15 mouse cellular contexts compared by ENCODE assay signal in genomic region chr9:15495921-15496577, GRCm38 (mm10). TPM values are rescaled to one million over a fixed set of nuclear protein-coding genes. Genes with fewer than 3 reads are reported as not detected.
DNase-seq lines count a peak whose midpoint lies in the region; ATAC-seq and TF ChIP-seq lines count a peak whose summit lies in the region.
"Had no signal": no experiment of that assay in that cellular context is flagged by ENCODE, and none has a peak within 500 bp of the region (broad histone marks: within the 10 kb centered on the region; RNA-seq: fewer than 3 reads in every experiment).

No protein-coding gene starts in this region.

- ATAC-seq in intestine, embryonic 15.5 days = no peak
- no peak for ATAC-seq in intestine, embryonic 16.5 days
- ATAC-seq in stomach, embryonic 15.5 days (ENCODE audit: insufficient read depth, low FRiP score, low read depth) = no peak
- ATAC-seq in stomach, postnatal 0 days (ENCODE audit: low FRiP score, low TSS enrichment) = no peak
- no peak for ATAC-seq in forebrain, embryonic 13.5 days
- ATAC-seq: intestine, postnatal 0 days; lung, postnatal 0 days had no signal

- H3K9me3 ChIP-seq in intestine, embryonic 15.5 days = no peaks in the 10 kb centered on the region
- H3K9me3 ChIP-seq in intestine, embryonic 16.5 days (ENCODE audit: control insufficient read depth, low read length) = no peaks in the 10 kb centered on the region
- H3K9me3 ChIP-seq in stomach, embryonic 15.5 days = no peaks in the 10 kb centered on the region
- H3K9me3 ChIP-seq in stomach, postnatal 0 days (ENCODE audit: control insufficient read depth, low read length) = no peaks in the 10 kb centered on the region
- H3K9me3 ChIP-seq in forebrain, embryonic 13.5 days (replicated peaks) = no peaks in the 10 kb centered on the region
- H3K9me3 ChIP-seq: neural tube, embryonic 13.5 days had no signal

- 52% methylated on average over 8 of the region's 8 CpGs for WGBS in intestine, embryonic 15.5 days
- WGBS in intestine, embryonic 16.5 days = 51% methylated on average over 8 of the region's 8 CpGs
- 44% methylated on average over 8 of the region's 8 CpGs for WGBS in stomach, embryonic 15.5 days
- WGBS in stomach, postnatal 0 days = 52% methylated on average over 8 of the region's 8 CpGs
- WGBS in forebrain, embryonic 13.5 days = 24% methylated on average over 8 of the region's 8 CpGs

- H3K4me3 ChIP-seq in intestine, embryonic 15.5 days (replicated peaks) = no peak overlapping the region
- no peak overlapping the region for H3K4me3 ChIP-seq in intestine, embryonic 16.5 days (ENCODE audit: low read length)
- H3K4me3 ChIP-seq in stomach, embryonic 15.5 days (replicated peaks) = no peak overlapping the region
- no peak overlapping the region for H3K4me3 ChIP-seq in stomach, postnatal 0 days (ENCODE audit: low read depth, low read length)
- no peak overlapping the region for H3K4me3 ChIP-seq in forebrain, embryonic 13.5 days
- H3K4me3 ChIP-seq: neural tube, embryonic 13.5 days had no signal

- TF ChIP-seq EP300 in stomach, postnatal 0 days (optimal IDR thresholded peaks at IDR 0.05) = no peak

- H3K4me1 ChIP-seq in intestine, embryonic 15.5 days (replicated peaks) = peaks cover 26% of the 10 kb centered on the region
- peaks cover 17% of the 10 kb centered on the region for H3K4me1 ChIP-seq in intestine, embryonic 16.5 days (ENCODE audit: control insufficient read depth, insufficient read depth, low read length)
- H3K4me1 ChIP-seq in stomach, embryonic 15.5 days = peaks cover 18% of the 10 kb centered on the region
- 0 out of 2 replicates have a peak, but pooled peaks cover 3% of the 10 kb centered on the region for H3K4me1 ChIP-seq in stomach, postnatal 0 days (replicated peaks; ENCODE audit: control insufficient read depth, insufficient read depth)
- H3K4me1 ChIP-seq in forebrain, embryonic 13.5 days = peaks cover 26% of the 10 kb centered on the region

- H3K27me3 ChIP-seq in intestine, embryonic 15.5 days (replicated peaks) = no peaks in the 10 kb centered on the region; the same call in 1 of the 2 replicates
- no peaks in the 10 kb centered on the region for H3K27me3 ChIP-seq in intestine, embryonic 16.5 days (replicated peaks; ENCODE audit: control insufficient read depth, insufficient read depth, low read length)
- H3K27me3 ChIP-seq in stomach, embryonic 15.5 days (replicated peaks) = no peaks in the 10 kb centered on the region
- H3K27me3 ChIP-seq in stomach, postnatal 0 days (ENCODE audit: control insufficient read depth, insufficient read depth, low read length) = no peaks in the 10 kb centered on the region
- H3K27me3 ChIP-seq in forebrain, embryonic 13.5 days = no peaks in the 10 kb centered on the region

- TF ChIP-seq CTCF in stomach, postnatal 0 days (IDR thresholded peaks at IDR 0.05; ENCODE audit: low read depth) = no peak

- no peak overlapping the region for H3K4me2 ChIP-seq in intestine, embryonic 15.5 days (replicated peaks)
- no peak overlapping the region for H3K4me2 ChIP-seq in intestine, embryonic 16.5 days (ENCODE audit: low read depth, low read length)
- H3K4me2 ChIP-seq in stomach, embryonic 15.5 days = no peak overlapping the region
- no peak overlapping the region for H3K4me2 ChIP-seq in stomach, postnatal 0 days (replicated peaks; ENCODE audit: low read depth)
- H3K4me2 ChIP-seq in forebrain, embryonic 13.5 days = no peak overlapping the region
- H3K4me2 ChIP-seq: neural tube, embryonic 13.5 days had no signal

- 0 out of 2 replicates have a peak overlapping the region, but pooled peaks have one; percentile 24 for H3K9ac ChIP-seq in intestine, embryonic 15.5 days
- H3K9ac ChIP-seq in intestine, embryonic 16.5 days (ENCODE audit: low read depth, low read length) = no peak overlapping the region
- H3K9ac ChIP-seq in stomach, embryonic 15.5 days = no peak overlapping the region
- H3K9ac ChIP-seq in stomach, postnatal 0 days (ENCODE audit: low read length) = no peak overlapping the region
- peak overlapping the region; percentile 38; the same call in 1 of the 2 replicates for H3K9ac ChIP-seq in forebrain, embryonic 13.5 days
- H3K9ac ChIP-seq: neural tube, embryonic 13.5 days had no signal

- no peak for DNase-seq in stomach, postnatal 0 days (ENCODE audit: low spot score)
- no peak for DNase-seq in spleen, postnatal 10 days (ENCODE audit: low spot score in 2 of 2)
- no peak for DNase-seq in cerebellum, postnatal 14 days
- DNase-seq: adrenal gland, adult 2 months; cerebellum, adult 11-12 months; gastrocnemius, postnatal 36 days; layer of hippocampus, postnatal 36 days; right cerebral cortex, postnatal 4 days had no signal

- 0 out of 2 replicates have a peak overlapping the region, but pooled peaks have one; percentile 42 for H3K27ac ChIP-seq in intestine, embryonic 15.5 days
- no peak overlapping the region for H3K27ac ChIP-seq in intestine, embryonic 16.5 days (ENCODE audit: low read length)
- peak overlapping the region; percentile 57 for H3K27ac ChIP-seq in stomach, embryonic 15.5 days
- H3K27ac ChIP-seq in stomach, postnatal 0 days (replicated peaks) = no peak overlapping the region
- H3K27ac ChIP-seq in forebrain, embryonic 13.5 days = no peak overlapping the region
- H3K27ac ChIP-seq: neural tube, embryonic 13.5 days had no signal

- no peaks in the 10 kb centered on the region for H3K36me3 ChIP-seq in intestine, embryonic 15.5 days
- H3K36me3 ChIP-seq in intestine, embryonic 16.5 days (ENCODE audit: control insufficient read depth, insufficient read depth, low read length) = no peaks in the 10 kb centered on the region
- no peaks in the 10 kb centered on the region for H3K36me3 ChIP-seq in stomach, embryonic 15.5 days
- H3K36me3 ChIP-seq in stomach, postnatal 0 days (ENCODE audit: control insufficient read depth, insufficient read depth, low read length) = no peaks in the 10 kb centered on the region
- no peaks in the 10 kb centered on the region for H3K36me3 ChIP-seq in forebrain, embryonic 13.5 days (ENCODE audit: poor library complexity, severe bottlenecking)
- H3K36me3 ChIP-seq: neural tube, embryonic 13.5 days had no signal

RNA-seq across cellular contexts. Expression of gene Smco4, which starts 2.8 kb away (rescaled TPM):
- 3.2 and 4.1 TPM in 2 replicates for polyA plus RNA-seq in intestine, embryonic 15.5 days (2015; fragmentation: Nextera tagmentation; extraction: Ambion mirVana)
- 2.5 and 3.4 TPM in 2 replicates for polyA plus RNA-seq in intestine, embryonic 16.5 days (2015; fragmentation: Nextera tagmentation; extraction: Ambion mirVana)
- polyA plus RNA-seq in stomach, embryonic 15.5 days (2015; fragmentation: Nextera tagmentation; extraction: Ambion mirVana) = 4.1 and 4.9 TPM in 2 replicates
- 1.4 and 1.9 TPM in 2 replicates for polyA plus RNA-seq in stomach, postnatal 0 days (2015; fragmentation: Nextera tagmentation; extraction: Ambion mirVana)
- polyA plus RNA-seq in forebrain, embryonic 13.5 days (2015; fragmentation: Nextera tagmentation; extraction: Ambion mirVana) = 1.6 and 2.8 TPM in 2 replicates

Comparison
In these comparisons a context has a peak if more than half of its experiments do, and no peak if none do; other contexts are left out.
1. H3K27ac ChIP-seq: peak in intestine, embryonic 15.5 days (single experiment) and stomach, embryonic 15.5 days (single experiment); none in intestine, embryonic 16.5 days (single experiment), stomach, postnatal 0 days (single experiment) and forebrain, embryonic 13.5 days (single experiment).
2. H3K9ac ChIP-seq: peak in intestine, embryonic 15.5 days (single experiment) and forebrain, embryonic 13.5 days (single experiment); none in intestine, embryonic 16.5 days (single experiment), stomach, embryonic 15.5 days (single experiment) and stomach, postnatal 0 days (single experiment).